Mouse (Mus musculus) megakaryocyte progenitor cell, adult 5-6 weeks (primary cell): ENCODE results near the gene Cx3cr1. TPM values are rescaled to one million over a fixed set of nuclear protein-coding genes. Genes with fewer than 3 reads are reported as not detected.
"Not testable (repeated sequence)": the region's sequence is repeated elsewhere in the genome, so short reads cannot be mapped to it uniquely, and the experiment has no call there.

Experiments used
- ATAC-seq: replicated peaks from 2 replicates; pipeline ENCODE4 v1.8.0; 2016; ENCODE audit warnings: mild to moderate bottlenecking, moderate TSS enrichment, inconsistent platforms; ENCODE audit not compliant: poor library complexity
- total RNA-seq, 2 experiments: library from RNA; stranded (forward) in 1 of 2; stranded (reverse) in 1 of 2; fragments of 157-497, 149-512 nt in 1 of 2; fragments of 200-1000 nt in 1 of 2; gene quantifications; 2 replicates each; pipeline versions ENCODE4 v1.2.3 to v1.2.4; 2015 to 2017

The Cx3cr1 gene
- total RNA-seq (2015) (10.6 and 11.9 TPM in 2 replicates), total RNA-seq (2017) (10.8 and 13.9 TPM in 2 replicates)

GRCm38 (mm10) chr9:120069779-120070178 lies at the start of gene Cx3cr1:
TSS of gene Cx3cr1 (minus strand) at chr9:120069879.
- ATAC-seq: no peak

GRCm38 (mm10) chr9:120118212-120118611 lies 48.5 kb upstream of the Cx3cr1 start:
- peak; percentile 27 for ATAC-seq

GRCm38 (mm10) chr9:120116184-120116624 lies 46.5 kb upstream of the Cx3cr1 start:
- peak; percentile 38 for ATAC-seq

GRCm38 (mm10) chr9:120115580-120115979 lies 45.9 kb upstream of the Cx3cr1 start:
- peak; percentile 65 for ATAC-seq

- no peak for ATAC-seq
These were observed 45.1 kb upstream of the Cx3cr1 start for GRCm38 (mm10) chr9:120114789-120115151.

GRCm38 (mm10) chr9:120114051-120114788 lies 44.5 kb upstream of the Cx3cr1 start:
- ATAC-seq: no peak

DNA sequence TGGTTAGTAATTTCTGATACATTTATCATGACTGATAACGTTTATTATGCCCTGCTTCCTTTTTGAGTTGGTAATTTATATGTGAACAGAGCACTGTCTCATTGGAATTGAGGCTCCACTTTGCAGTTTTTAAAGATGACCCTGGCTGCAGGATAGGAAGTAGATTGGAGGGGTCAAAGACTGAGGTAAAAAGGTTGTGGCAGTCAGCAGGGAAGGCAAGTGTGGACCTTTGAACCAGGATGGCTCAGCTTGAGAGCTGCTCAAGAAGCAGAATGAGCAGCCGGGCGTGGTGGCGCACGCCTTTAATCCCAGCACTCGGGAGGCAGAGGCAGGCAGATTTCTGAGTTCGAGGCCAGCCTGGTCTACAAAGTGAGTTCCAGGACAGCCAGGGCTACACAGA lies 43.8 kb upstream of the Cx3cr1 start:
- ATAC-seq: no peak

GRCm38 (mm10) chr9:120112472-120112871 lies 42.8 kb upstream of the Cx3cr1 start:
- ATAC-seq: peak; percentile 27

DNA sequence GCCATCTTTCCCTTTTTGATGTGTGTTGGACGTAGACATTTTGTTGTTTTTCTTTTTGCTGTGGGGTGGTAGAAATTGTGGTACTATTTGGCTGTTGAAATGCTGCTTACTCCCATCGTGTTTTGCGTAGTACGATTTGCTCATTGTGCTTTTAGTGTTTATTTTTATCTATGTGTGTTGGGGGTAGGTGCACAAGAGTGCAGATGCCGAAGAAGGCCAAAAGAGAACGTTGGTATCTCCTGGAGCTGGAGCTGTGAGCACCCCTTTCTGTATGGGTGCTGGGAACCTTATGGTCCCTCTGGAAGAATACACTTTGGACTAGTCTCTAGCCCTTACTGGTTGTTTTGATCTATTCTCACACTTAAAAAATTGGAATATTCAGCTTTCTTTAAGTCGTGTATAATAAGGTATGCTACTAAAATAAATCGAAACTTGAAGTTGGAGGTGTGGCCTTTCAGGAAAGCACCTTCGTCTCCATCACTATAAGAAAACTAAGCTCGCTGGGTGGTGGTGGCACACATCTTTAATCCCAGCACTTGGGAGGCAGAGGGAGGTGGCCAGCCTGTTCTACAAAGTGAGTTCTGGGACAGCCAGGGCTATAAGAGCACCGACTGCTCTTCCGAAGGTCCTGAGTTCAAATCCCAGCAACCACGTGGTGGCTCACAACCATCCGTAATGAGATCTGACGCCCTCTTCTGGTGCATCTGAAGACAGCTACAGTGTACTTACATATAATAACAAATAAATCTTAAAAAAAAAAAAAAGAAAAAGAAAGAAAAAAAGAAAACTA lies 41.7 kb upstream of the Cx3cr1 start:
- ATAC-seq: no peak

GRCm38 (mm10) chr9:120110211-120111018 lies 40.7 kb upstream of the Cx3cr1 start, which contains the start of gene Slc25a38:
TSS of gene Slc25a38 (plus strand) at chr9:120110374.
- ATAC-seq: peak; percentile 82

DNA sequence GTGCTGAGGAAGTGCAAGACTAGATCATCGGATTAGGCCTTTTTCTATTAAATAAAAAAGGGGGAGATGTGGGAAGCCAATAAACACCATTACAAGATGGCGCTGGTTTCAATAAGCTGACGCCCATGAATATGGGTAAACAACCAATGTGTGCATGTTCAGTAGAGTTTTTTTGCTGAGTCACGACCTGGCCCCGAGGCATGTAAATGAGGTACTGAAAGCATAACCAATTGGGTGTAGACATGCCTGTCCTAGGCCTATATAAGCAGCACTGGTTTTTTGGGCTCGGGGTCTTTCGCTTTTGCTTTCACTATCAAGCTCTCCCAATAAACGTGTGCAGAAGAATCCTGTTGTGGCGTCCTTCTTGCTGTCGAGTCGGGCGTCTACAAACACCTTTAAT lies 39.3 kb upstream of the Cx3cr1 start:
- not testable (repeated sequence) for ATAC-seq

DNA sequence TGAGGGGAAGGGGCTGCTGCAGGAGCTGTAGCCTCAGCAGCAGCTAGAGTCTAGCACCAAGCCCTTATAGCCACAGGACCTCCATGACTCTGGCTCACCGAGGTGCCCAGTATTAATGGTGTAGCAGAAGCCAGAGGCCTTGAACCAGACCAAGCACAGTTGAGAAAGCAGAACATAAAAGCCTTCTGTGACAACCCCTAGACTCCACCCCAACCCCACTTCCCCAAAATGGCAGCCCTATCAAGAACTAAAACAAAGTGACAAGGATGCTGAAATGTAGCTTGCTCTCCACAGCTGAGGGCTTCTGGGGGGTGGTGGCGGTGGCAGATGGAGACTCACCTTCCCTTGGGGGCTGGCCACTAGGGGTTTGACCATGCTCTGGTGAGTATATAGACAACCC lies 31.5 kb upstream of the Cx3cr1 start:
- ATAC-seq: peak; percentile 48; the same call in 1 of the 2 replicates

DNA sequence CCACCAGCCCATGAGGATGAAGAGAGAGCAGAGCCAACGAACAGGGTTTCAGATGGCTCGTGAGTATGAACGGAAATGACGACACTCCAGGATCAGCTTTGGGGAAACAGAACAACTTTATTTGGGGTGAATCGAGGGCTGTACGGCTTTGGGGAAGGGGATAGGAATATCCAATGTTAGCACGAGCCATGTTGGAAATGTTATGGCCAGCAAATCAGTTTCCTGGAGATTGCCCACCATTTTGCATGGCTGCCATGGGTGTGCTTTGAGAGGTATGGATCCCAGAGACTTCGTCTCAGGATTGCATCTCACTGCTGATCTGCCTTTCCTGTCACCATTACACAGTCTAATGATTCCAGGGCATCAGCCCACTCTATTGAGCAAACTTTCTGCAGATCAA lies 29.6 kb upstream of the Cx3cr1 start:
- ATAC-seq: no peak

GRCm38 (mm10) chr9:120098682-120099081 lies 29.0 kb upstream of the Cx3cr1 start:
- ATAC-seq: peak; percentile 96

GRCm38 (mm10) chr9:120095886-120096285 lies 26.2 kb upstream of the Cx3cr1 start:
- ATAC-seq: no peak

DNA sequence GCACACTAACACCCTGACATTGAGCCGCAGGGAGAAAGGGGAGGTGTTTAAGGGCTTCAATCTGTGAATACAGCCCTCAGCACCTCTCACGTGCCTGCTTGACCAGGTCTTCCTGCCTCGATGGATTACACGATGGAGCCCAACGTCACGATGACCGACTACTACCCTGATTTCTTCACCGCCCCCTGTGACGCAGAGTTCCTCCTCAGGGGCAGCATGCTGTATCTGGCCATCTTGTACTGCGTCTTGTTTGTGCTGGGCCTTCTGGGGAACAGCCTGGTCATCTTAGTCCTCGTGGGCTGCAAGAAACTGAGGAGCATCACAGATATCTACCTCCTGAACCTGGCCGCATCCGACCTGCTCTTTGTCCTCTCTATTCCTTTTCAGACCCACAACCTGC lies 24.0 kb upstream of the Cx3cr1 start:
- no peak for ATAC-seq

- no peak for ATAC-seq
These were observed 22.1 kb upstream of the Cx3cr1 start, which contains the start of gene Ccr8 for GRCm38 (mm10) chr9:120091696-120092238. TSS of gene Ccr8 (plus strand) at chr9:120092114.

DNA sequence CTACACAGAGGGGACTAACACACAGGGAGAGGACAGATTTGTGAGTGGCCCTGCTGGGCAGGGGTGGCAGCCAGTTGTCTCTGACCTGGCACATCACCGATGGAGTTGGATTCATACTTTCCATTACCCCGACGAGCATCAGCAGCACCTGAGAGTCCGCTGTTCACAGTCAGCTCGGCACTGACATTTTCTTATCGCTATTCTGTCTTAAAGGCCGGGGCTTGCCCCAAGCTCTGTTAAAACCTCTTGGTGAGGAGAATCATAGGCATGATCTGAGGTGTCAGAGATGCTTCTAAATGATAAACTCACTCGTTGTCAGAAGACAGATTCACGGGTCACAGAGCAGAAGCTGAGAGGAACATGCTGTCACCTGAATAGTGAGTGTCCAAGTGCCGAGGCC lies 21.4 kb upstream of the Cx3cr1 start:
- no peak for ATAC-seq

DNA sequence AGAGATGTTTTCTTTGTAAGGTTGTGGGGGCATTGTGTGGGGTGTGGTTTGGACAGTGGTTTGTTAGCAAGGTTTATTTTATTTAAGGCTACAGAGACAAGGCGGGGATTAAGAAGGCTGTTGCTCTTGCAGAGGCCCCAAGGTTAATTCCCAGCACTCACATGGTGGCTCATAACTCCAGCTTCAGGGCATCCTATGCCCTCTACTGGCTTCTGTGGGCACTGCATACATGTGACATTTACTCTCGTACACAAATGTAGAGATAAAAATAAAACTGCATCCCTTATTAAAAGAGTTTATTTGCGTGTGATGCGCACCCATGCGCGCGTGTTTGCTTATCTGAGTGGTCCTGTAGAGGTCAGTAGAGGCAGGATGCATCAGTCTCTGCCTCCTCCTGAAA lies 19.4 kb upstream of the Cx3cr1 start:
- ATAC-seq: no peak

- ATAC-seq: no peak
These were observed 14.7 kb upstream of the Cx3cr1 start for GRCm38 (mm10) chr9:120084406-120084805.
